Mouse (Mus musculus) kidney, adult 2 months (tissue): ENCODE data around the gene Slc10a4.

Experiments used
- CTCF ChIP-seq: fragments of 200-500 bp; conservative IDR thresholded peaks from 2 replicates; pipeline ENCODE4 v1.5.1; 2011; ENCODE audit warnings: low read depth, mild to moderate bottlenecking, control low read depth, low read length, moderate library complexity, mixed read lengths; ENCODE audit not compliant: insufficient read depth, insufficient read length
- POLR2A ChIP-seq: fragments of 200-500 bp; IDR thresholded peaks from one replicate; pipeline ENCODE4 v1.6.1; 2011; ENCODE audit warnings: low read depth, low read length, control low read depth

DNA sequence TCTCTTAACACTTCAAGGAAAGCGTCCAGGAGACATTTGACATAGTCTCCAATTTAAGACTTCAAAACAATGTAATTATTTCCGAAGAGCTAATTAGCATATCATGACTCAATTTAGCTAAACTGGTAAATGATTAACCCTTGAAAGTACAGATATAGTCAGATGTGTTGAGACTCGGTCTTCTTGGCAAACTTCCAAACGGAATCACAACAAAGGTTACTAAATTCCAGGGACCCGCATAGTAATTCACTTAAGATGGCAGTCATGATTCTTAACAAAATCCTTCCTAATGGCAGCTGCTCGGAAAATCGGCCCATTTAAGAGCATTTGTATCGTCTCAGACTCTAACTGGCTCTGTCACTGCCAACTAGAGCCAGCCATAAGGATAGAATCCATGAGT lies 16.9 kb upstream of the Slc10a4 start:
- TF ChIP-seq POLR2A (no peak), CTCF (no peak)
